Mouse (Mus musculus): Measurements from ENCODE around the gene Antxr2.
A peak's percentile ranks its signal among the peaks of the same experiment; 100 is the strongest.

The Antxr2 gene

DNA sequence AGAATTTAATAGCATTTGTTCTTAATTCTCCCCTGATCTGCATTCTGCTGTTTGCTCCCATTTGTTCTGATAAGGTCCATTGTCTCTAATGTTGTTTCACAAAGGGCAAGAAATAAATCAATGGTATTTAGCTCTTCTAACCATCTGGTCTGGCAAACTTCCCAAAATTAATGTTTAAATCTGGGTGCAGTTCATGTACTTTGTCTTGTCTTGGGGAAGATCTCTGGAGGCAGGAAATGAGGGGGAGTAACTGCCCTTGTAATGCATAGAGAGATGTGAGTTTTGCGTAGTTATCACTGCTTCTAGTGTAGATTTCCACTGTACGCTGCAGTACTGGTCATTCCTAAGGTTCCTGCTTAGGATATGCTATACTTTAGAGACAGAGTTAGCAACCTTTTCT lies 193.5 kb downstream of the Antxr2 start:
- no peak for DNase-seq (ENCODE audit: low read depth, low spot score)

GRCm38 (mm10) chr5:97835418-97835817 lies 195.4 kb downstream of the Antxr2 start:
- DNase-seq (ENCODE audit: low read depth, low spot score), result peak; percentile 11

DNA sequence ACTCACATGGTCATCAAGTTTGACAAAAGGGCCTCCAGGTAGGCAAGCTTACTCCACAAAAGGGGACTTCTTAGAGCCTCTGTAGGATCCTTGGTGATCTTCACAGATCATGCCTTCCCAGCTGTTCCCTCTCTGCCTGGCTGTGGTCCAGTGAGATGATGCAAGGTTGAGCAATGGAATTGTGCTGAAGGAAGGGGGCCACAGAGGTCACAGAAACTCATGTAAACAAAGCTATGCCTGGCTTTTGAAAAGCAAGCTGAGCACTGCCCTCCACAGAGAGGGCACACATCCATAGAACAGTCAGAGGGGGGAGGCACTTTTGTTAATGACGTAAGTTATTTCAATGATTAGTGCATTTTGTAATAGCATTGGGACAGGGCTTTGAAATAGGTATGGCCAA lies 196.1 kb downstream of the Antxr2 start:
- peak; percentile 4 for DNase-seq (ENCODE audit: low read depth, low spot score)

Measured in mesoderm, embryonic 11.5 days (tissue).